Mouse (Mus musculus): ENCODE measurements around the gene Grin2c.

Grin2c gene

GRCm38 (mm10) chr11:115267061-115267883 lies at the start of gene Grin2c:
Gene Grin2c (minus strand): TSS chr11:115267243.
- no peak for DNase-seq (ENCODE audit: low spot score in 2 of 2)

- DNase-seq (ENCODE audit: low spot score in 2 of 2): no peak
Measured at GRCm38 (mm10) chr11:115314249-115314648, 47.2 kb upstream of the Grin2c start.

- DNase-seq (ENCODE audit: low spot score in 2 of 2): no peak
Measured at GRCm38 (mm10) chr11:115308781-115309180, 41.7 kb upstream of the Grin2c start.

- DNase-seq (ENCODE audit: low spot score in 2 of 2): no peak
Measured at GRCm38 (mm10) chr11:115306863-115307262, 39.8 kb upstream of the Grin2c start, which contains the start of gene Otop2. Gene Otop2 (plus strand): TSS chr11:115307163.

DNA sequence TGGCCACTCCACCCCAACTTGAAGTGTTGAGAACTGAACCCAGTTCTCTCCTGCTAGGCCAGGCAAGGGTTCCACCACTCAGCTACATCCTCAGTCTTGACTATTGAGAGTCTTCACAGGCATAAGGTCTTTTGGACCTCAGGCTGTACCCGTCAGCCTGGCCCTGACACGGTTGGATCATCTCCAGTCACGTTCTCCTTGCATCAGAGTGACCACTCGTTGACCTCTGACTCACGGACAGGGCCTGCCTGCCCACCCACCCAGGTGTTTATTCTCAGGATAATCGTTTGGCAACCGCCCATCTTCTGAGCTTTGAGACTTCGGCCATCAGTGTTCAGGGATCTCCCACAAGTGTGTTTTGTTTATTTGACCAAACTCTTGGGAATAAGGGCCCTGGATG lies 36.1 kb upstream of the Grin2c start:
- no peak for DNase-seq (ENCODE audit: low spot score in 2 of 2)

- DNase-seq (ENCODE audit: low spot score in 2 of 2): no peak
Measured at GRCm38 (mm10) chr11:115301351-115301750, 34.3 kb upstream of the Grin2c start.

GRCm38 (mm10) chr11:115300745-115301144 lies 33.7 kb upstream of the Grin2c start:
- no peak for DNase-seq (ENCODE audit: low spot score in 2 of 2)

DNA sequence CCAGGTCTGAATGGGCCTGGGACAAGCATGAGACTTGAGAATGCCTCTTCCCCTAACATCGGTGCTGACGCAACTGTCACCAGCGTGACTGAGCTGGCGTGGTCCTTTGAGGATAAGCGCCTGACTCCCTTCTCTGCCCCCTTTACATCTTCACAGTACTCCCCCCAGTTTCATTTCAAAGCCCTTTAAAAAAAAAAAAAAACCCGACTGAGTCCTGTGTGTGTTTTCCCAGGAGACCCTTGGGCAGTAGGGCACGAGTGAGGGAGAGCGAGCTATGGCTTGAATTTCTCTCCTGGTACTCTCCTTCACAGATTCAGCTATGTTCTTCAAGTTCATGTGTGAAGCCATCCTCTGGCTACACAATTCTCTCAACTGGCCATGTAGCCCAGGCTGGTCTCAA lies 31.1 kb upstream of the Grin2c start:
- DNase-seq (ENCODE audit: low spot score in 2 of 2): no peak

DNA sequence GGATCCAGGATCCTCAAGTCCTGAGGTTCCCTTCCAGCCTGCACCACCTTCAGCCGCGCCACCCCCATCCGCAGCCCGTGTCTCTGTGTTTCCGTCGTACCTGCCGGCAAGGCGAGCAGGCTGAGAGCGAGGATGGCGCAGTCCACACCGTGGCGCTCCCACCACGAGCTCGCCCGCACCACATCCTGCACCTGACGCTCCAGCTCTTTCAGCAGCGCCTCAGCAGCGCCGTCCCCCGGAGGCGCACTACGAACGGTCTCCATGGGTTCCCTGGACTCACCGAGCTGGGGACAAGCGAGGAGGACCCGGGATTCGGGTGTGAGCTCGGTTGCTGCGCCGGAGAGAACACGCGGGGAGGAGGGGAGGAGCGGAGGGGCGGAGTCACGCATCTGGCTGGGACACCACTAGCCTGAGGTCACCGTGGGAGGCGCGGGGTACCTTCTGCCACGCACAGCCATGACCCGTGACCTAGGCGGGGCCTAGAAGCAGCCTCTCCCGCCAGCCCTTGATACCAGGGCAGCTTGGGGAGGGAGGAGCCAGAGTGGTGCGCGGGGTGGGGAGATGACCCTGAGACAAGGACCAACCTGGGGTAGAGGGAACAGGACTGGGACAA lies 30.3 kb upstream of the Grin2c start, which contains the start of gene Fads6:
Gene Fads6 (minus strand): TSS at position 450 of the 613 bp plus-strand sequence.
- DNase-seq (ENCODE audit: low spot score in 2 of 2): peak in 1 of 2 experiments; percentile 24

DNA sequence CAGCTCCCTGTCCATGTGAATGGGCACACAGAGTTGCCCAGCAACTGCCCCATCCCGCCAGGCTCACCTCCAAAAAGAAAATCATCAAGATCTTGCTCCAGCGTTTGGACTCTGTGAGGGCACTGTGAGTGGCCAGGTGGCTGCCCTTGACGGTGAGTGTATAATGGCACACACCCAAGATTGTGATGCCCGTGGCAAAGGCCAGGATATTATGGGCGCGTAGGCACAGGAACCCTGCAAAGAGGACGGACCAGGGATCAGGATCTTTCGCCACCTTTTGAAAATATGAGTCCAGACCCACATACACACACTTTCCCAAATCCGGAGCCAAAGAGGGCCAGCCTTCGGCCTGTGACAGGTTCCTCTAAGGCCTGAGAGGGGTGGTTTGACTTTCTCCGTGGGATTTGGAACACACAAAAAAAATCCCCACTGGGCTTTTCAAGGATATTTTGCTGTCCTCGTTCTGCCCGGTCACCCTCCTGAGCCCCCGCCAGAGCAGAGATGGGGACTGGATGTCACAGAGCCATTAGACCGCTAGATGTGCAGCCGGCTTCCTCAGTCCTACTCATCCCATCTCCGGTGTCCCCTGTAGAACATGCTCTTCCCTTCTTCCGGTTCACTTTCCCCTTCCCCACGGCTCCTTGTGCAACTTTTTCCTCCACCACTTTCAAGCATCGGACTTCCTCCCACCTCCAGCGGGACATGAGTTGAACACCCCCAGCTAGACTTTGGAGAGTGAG lies 29.6 kb upstream of the Grin2c start:
- no peak for DNase-seq (ENCODE audit: low spot score in 2 of 2)

- no peak for DNase-seq (ENCODE audit: low spot score in 2 of 2)
Measured at GRCm38 (mm10) chr11:115295939-115296338, 28.9 kb upstream of the Grin2c start.

DNA sequence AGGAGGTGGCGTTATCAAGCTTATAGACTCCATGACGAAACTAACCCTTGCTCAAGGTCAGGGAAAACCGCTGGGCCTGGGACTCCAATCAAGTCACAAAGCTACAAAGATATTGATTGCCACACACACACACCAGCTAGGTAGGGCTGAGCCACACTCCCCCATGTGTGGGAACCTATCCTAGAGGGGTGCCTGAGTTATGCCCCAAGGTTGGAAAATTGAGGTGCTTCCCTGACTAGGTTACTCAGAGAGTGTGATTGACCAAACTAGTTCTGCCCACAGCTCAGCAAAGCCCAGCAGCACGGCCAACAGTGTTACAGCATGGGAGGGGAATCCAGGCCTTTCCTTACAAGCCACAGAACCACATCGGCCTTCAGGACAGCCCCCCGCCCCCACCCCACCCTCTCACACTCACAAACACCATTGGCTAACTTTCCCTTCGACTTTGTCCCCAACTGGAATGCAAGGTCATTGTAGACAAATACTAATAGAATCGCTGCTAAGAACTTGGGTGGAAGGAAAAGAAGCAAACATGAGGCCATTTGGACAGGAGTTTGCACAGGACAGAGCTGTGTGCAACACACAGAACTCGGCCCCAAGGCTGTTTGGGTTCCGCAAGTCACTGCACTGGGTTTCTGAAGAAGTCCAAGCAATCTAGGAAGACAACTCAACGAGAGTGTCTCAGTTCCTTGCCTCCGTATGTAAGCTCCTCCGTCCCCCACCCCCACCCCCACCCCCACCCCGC lies 25.8 kb upstream of the Grin2c start:
- no peak for DNase-seq (ENCODE audit: low spot score in 2 of 2)

DNA sequence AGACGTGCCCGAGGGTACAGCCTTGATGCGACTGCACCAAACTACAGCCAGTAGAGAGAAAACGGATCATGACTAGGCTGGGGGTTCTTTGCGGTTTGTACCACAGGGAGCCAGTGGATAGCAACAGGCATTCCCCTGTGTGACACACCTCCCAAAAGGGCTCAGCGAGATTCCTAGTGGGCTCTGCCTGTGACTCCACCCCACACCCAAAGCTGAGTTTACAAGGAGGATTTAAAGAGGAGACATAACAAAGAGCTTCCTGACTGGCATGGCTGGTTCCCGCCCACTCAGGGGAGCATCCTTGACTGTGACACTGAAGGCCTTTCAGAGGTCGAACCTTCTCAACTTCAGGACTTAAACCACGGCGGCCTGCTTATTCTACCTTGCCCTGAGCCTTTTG lies 24.5 kb upstream of the Grin2c start:
- no peak for DNase-seq (ENCODE audit: low spot score in 2 of 2)

- DNase-seq (ENCODE audit: low spot score in 2 of 2): no peak
Measured at GRCm38 (mm10) chr11:115290919-115291318, 23.9 kb upstream of the Grin2c start.

DNA sequence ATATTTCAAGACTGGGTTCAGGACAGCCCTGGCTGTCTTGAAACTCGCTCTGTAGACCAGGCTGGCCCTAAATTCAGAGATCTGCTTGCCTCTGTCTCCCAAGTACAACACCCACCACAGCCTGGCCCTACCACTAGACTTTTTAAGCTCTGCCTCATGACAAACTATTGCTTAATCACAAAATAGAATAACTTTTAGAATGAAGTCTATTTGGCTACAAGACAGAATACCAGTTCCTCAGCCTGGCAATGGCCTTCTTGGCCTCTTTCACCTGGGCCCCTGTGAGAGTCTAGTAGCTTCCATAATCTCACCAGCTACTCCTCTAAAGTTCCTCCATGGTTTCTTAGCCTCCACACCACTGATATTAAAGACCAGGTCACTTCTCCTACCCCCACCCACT lies 23.3 kb upstream of the Grin2c start:
- no peak for DNase-seq (ENCODE audit: low spot score in 2 of 2)

GRCm38 (mm10) chr11:115289885-115290284 lies 22.8 kb upstream of the Grin2c start:
- DNase-seq (ENCODE audit: low spot score in 2 of 2): no peak

GRCm38 (mm10) chr11:115288305-115288704 lies 21.3 kb upstream of the Grin2c start:
- DNase-seq (ENCODE audit: low spot score in 2 of 2): no peak

DNA sequence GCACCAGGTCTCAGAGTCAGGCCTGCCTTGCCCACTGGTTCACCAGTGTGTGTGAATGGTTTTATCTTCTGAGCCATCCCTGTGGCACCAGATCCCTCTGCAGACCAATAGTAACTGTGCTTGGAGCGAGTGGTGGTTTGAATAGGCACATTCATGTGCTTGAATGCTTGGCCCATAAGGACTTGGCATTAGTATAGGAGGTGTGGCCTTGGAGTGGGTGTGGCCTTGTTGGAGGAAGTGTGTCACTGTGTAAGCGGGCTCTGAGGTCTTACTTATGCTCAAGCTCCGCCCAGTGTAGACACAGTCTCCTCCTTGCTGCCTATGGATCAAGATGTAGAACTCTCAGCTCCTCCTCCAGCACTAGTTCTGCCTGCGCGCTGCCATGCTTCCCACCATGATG lies 20.3 kb upstream of the Grin2c start:
- DNase-seq (ENCODE audit: low spot score in 2 of 2): no peak

DNA sequence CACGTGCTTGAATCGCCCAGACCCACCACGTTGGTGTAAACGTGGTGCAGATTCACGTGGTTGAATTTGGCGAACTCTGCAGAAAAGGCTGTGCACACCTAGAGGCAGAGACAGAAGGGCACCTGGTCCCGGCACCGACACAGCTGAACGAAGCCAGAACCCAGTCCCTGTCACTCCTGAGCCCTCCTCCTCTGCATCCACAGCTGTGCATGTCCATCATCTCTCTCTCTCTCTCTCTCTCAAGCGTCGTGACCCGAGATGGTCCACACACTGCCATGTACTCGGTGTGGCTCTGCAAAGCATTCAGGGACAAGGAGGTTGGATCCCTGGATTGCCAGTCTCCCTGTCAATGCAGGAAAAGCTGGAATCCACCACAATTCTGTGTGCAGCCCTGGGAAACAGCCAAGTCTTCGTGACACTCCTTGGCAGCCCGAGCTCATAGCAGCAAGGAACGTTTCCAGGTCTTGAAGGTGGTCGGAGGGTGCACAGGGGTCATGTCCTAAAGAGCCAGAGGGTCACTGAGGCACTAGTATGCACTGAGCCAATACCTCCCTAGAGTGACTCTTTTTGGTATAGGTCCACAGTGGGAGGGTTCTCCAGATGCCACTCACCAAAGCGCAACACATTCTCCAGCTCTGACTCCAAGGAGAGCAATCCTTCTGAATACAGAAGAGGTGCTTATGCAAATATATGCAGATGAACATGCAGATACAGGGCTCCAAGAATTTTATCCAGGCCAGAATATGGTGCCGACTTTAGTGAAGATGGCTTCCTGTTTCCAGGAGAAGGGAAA lies 19.4 kb upstream of the Grin2c start:
- DNase-seq (ENCODE audit: low spot score in 2 of 2): no peak

- no peak for DNase-seq (ENCODE audit: low spot score in 2 of 2)
Measured at GRCm38 (mm10) chr11:115285282-115285681, 18.2 kb upstream of the Grin2c start.
